Mouse (Mus musculus) ovary, adult 18-20 months (tissue): ENCODE measurements around the gene Hist1h2bc.
A peak's percentile ranks its signal among the peaks of the same experiment; 100 is the strongest.
"Not testable (repeated sequence)": the region's sequence is repeated elsewhere in the genome, so short reads cannot be mapped to it uniquely, and the experiment has no call there.

ENCODE experiments used
- DNase-seq: peaks from one replicate; pipeline ENCODE4 v3.0.0; 2022; ENCODE audit warnings: low spot score, mixed read lengths

Hist1h2bc gene

DNA sequence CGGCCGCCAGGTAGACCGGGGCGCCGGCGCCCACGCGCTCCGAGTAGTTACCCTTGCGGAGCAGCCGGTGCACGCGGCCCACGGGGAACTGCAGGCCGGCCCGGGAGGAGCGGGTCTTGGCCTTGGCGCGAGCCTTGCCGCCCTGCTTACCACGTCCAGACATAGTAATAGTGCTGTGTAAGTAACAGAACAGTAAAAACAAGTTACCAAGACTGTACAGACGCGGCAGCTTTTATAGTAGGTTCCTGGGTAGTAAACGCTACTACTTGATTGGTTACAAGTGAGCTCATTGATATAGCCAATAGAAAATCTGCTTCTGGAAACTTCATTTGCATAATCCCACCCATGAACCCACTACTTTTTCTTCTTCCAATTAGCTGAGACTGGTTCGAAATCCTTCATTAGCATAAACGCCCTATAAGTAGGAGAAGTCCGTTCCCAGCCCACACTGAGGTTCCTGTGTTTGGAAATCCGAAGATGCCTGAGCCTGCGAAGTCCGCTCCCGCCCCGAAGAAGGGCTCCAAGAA, at the start of gene Hist1h2bc, which contains the start of gene Hist1h2ac:
Gene Hist1h2bc, plus strand, starts transcription at position 445 of the 527 bp plus-strand sequence.
Gene Hist1h2ac, minus strand, starts transcription at position 194 of the 527 bp plus-strand sequence.
- DNase-seq: peak; percentile 82

DNA sequence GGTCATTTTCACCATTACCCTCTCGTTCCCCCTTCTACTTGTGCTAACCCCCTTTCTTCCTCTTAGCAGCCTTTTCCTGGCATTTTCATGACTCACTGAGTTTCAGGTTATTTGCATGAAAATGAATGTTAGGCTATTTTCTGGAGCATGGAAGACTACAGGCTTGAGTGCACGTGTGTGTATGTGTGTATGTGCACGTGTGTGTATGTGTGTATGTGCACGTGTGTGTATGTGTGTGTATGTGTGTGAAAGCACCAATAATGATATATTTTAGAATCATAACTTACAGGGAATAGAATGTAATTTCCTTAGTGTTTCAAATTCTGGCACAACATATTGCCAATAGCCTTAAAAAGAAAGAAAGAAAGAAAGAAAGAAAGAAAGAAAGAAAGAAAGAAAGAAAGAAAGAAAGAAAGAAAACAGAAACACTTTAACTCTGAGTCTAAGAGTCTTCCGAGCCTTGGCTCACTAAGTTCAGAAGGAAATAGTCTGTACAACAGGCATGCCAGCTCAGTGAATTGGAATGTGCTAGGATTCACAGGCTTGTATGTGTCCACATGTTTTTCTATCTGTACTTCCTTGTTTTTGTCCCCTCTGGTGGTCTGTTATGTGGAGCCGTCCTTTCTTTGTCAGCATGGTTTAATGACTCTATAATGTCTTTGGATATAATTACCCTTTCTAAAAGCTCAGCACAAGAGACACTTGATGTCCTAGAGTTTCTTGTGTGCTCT, 24.2 kb upstream of the Hist1h2bc start:
- DNase-seq: no peak

DNA sequence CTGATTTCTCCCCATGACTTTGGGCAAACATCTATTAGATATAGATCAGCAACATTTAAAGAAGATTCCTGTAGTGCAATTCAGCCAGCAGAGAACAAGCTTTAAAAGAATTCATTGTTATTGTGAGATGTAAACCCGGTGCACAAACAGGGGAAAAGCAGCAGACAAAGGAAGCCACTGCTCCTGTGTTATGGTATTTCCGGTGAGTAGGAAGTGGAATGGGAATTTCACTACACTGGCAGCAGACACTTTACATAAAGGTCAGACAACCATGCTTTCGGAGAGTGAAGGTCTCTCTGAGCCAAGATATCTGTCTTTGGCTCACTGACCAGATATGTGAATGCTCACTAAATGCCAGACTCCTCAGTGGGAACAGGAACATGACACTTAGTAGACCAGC, 21.5 kb upstream of the Hist1h2bc start:
- no peak for DNase-seq

DNA sequence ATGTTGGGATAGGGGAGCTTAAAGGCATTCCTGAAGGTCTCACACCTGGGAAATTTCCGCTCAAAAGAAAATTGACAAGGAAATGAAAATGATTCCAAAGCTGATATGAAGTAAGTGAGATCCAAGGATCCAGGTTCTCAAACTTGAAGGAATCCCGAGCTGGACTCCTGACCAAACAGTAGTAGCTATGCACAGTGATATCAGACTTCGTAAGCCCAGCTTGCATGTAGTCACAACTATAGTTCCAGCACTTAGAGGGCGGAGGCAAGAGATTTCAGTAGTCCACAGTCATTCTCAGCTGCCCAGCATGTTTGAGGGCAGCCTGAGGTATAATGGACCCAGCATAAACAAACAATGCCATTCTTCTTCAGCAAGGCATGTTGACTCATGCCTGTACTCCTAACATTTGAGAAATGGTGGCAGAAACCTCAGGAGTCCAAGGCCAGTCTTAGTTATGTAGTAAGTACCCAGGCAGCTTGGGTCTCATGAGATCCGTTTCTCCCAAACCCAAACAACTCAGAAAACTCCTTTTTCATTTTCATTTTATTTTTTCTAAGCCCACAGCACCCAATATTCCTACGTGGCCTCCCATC, 1.9 kb upstream of the Hist1h2bc start:
- no peak for DNase-seq

DNA sequence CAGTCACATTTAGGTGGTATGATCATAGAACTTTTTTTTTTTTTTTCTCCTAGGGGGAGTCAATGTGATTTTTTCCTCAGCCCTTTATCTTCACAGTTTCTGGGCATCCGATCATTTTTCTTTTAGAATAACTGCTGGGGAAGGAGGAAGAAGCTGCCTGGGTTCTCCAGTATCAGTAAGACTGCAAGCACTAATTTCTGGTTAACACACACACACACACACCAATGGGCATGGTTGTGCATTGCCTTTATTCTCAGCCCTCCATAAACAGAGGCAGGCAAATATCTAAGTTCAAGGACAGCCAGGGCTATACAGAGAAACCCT, 1.4 kb upstream of the Hist1h2bc start:
- no peak for DNase-seq

DNA sequence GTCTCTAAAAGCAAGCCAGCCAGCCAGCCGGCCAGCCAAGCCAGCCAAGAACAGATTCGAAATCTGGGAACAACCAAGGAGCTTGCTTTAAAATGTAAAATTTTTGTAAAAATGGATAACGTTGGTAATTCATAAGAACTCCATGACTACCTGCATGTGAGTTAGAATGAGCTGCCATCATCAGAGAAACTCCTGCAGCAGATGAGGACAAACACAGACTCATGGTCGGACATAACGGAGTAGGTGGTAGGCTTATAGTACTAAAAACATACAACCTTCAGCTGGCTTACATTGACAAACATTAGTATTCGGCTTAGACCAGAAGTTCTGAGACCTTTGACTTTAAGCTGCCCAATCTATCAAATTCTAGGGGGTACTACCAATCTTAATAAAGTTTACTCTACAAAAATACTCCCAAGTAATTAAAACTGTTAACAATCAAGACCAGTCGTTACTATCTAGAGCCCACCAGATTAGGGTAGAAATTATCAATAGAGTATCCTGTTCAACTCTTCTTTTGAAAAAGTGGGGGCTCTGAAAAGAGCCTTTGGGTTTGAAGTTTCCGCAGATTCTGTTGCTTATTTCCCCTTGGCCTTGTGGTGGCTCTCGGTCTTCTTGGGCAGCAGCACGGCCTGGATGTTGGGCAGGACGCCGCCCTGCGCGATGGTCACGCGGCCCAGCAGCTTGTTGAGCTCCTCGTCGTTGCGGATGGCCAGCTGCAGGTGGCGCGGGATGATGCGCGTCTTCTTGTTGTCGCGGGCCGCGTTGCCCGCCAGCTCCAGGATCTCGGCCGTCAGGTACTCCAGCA, 848 bp upstream of the Hist1h2bc start:
- DNase-seq: not testable (repeated sequence)

DNA sequence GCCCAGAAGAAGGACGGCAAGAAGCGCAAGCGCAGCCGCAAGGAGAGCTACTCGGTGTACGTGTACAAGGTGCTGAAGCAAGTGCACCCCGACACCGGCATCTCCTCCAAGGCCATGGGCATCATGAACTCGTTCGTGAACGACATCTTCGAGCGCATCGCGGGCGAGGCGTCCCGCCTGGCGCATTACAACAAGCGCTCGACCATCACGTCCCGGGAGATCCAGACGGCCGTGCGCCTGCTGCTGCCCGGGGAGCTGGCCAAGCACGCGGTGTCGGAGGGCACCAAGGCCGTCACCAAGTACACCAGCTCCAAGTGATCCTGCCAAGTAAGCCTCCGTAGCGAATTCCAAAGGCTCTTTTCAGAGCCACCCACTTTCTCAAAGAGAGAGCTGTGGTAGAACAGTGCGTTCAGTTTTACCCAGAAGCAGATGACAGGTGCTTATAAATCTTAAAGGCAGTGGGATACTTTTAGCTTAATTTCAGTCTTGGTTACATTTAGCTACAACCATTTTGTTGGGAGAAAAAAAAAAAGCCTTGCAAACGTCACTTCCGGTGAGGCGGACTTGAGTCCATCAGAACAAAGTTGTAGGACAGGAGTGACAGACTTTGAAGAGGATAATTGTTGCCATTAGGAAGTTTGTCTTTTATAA, 421 bp downstream of the Hist1h2bc start:
- not testable (repeated sequence) for DNase-seq

DNA sequence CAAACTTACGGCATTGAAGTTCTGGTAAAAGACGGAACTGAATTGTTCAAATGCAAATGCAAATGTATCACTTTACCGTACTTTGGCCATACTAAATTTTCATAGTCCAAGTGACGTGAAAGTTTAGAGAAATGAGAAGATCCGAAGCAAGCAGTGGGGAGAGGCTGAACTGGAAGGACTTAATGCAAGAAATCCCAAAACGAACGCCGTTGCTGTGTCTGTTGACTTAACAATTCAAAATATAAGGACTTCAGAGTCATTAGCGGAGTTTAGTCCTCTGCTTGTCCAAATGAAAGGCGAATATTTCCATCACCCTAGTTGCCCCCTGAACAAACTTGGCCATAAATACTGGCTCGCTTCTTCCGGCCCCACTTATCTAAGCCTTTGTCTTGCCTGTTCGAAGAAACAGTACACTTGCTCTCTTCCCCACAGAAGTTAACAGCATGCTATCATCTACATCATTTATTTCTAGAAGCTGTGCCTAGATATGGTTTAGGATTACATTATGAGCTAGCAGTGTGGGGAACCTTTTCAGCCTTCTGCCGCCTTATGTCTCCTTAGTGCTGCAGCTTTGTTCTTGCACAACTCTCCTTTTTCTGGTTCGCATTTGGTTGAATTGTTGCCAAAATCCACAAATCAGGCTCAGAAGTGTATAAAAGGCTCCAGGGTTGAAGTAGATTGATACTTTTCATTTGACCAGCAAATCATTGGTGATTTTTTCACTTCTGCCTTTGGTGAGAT, 1.3 kb downstream of the Hist1h2bc start:
- no peak for DNase-seq

DNA sequence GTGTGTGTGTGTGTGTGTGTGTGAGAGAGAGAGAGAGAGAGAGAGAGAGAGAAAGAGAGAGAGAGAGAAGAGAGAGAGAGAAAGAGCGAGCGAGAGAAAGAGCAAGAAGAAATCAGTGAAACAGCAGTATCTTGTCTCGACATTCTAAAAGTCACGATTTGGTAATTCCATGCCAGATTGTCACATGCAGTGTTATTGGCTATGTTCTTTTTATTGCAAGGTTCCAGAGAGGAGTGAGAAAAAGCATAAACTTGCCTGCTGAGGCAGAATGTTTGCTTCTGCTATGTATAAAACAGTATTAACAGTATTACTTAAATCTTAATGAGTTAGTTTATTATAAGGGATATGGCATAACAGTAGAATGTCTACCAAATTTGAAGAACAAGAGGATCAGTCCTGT, 2.0 kb downstream of the Hist1h2bc start:
- DNase-seq: no peak

DNA sequence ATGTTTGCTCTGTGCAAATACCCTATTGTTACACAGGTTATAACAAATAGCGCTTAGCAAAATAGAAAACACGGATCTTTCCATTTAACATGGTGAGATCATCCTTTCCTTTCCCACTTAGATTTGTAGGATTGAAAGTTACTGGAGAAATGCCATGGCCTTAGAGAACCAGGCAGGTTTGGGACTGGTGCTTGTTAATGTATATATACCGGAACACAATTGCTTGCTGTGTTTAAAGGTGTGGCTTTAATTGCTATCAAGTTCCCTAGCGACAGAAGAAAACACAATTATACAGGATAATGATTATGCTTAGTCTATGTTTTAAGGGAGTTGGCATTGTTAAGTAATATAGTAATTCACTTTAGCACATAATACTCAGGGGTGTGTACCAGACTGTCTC, 3.2 kb downstream of the Hist1h2bc start:
- no peak for DNase-seq

DNA sequence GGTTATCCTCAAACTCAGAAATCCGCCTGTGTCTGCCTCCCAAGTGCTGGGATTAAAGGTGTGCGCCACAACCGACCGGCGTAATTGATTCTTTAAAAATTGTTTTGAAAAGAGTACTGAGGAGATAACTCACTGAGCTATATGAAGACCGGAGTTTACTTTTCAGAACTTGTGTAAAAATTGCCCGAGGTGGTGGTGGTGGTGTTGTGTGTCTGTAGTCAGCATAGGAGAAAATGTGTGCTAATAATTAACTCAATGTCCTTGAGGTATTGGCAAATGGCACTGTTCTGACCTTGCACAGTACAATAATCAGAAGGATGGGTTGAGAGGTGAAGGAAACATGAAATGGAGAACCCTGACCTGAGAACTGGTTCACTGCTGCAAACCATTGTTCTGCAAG, 3.9 kb downstream of the Hist1h2bc start:
- DNase-seq: no peak

DNA sequence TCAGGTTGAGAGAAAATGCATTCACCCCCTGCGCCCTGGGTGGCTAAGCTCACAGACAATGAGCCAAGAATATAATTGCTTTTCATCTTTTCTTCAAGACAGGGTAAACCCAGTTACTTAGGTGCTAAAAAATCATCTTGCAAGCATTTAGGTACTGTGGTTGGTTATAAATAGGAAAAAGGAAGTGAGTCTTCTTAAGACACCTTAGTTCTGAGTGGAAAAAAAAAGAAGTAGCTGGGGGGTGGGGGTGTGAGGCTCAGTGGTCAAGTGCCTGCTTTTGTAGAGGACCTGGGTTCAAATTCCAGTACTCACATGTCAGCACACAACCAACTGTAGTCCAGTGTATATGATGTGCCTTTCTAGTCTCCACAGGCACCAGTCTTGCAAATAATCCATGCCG, 5.0 kb downstream of the Hist1h2bc start:
- no peak for DNase-seq

DNA sequence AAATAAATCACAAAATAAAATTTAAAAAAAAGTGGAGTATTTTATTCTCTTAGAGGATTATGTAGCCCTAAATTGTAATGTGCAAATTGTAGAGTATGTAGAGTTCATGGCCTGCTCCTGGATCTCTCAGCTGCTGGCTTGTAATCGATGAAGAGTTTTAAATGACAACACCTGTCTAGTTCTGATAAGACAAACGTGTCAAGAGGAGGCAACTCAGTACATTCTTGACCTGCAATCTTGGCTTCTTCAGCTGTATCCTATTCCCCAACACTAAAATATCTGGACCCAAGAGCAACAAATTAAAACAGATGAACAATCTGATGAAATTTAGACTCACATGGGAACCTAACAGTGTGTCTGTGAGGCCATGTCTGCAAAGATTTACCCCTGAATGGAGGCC, 5.5 kb downstream of the Hist1h2bc start:
- no peak for DNase-seq

DNA sequence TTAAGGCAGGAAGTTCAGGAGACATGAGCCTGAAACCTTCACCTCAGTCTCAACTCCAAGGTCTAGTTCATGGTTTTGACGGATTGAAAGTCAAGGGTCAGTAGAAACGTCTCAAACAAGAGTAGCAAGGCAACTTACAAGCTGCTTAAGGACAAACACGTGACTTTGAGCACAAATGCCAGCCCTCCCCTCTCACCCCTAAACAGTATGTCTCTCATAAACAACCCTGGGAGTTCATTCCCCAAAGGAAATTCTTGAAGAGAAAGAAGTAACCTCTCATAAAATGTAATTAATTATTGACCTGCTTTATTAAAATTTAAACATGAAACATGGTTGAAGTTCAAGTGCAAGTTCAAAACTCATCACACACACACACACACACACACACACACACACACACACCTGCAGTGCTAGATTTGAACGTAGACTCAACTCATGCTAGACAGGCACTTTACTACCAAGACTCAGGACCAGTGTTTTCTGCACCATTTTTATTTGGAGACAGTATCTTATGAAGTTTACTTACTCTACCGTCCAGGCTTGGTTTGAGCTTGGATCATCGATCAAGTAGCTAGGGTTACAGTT, 9.9 kb downstream of the Hist1h2bc start:
- no peak for DNase-seq

DNA sequence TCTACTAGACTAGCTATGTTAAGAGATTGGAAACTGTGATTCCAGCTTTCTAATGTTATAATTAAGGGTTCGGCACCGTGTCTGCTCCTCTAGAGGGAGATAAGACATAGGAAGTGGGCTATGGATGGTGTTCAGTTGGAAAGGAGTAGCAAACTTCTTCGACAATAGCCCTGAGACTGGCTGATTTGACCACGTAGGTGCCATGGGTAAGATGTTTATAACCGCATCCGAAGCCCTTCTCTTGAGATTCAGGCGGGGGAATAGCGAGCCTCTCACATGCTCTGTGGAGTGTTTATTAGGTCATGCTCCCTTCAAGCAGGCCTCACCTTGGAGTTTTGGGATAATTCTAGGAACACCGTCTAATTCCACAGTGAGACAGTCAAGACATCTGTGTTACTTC, 11.0 kb downstream of the Hist1h2bc start:
- no peak for DNase-seq

DNA sequence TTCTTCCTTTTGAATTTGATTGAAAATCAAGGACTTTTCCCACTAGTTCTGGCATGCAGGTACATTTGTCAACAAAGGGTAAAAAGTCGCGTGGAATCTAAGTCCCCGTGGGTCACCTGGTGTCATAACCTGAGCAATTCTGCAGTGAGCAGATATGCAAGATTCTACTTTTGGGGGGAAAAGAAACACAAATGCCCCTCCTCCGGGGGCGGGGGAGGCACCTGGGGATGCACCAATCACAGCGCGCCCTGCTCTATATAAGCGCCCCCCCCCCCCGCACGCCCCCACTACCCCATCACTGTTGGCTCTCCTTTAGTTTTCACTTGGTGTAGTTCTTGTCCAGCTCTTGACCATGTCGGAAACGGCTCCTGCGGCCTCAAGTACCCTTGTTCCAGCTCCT, 11.5 kb downstream of the Hist1h2bc start, which contains the start of gene Hist1h1t:
Gene Hist1h1t, plus strand, starts transcription at position 301 of the 400 bp plus-strand sequence.
- no peak for DNase-seq

DNA sequence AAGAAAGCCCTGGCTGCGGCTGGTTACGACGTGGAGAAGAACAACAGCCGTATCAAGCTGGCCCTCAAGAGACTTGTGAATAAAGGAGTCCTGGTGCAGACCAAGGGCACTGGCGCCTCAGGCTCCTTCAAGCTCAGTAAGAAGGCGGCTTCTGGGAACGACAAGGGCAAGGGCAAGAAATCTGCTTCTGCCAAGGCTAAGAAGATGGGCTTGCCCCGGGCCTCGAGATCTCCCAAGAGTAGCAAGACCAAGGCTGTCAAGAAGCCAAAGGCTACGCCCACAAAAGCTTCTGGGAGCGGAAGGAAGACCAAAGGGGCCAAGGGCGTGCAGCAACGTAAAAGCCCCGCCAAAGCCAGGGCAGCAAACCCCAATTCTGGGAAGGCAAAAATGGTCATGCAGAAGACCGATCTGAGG, 12.1 kb downstream of the Hist1h2bc start:
- DNase-seq: peak; percentile 64

DNA sequence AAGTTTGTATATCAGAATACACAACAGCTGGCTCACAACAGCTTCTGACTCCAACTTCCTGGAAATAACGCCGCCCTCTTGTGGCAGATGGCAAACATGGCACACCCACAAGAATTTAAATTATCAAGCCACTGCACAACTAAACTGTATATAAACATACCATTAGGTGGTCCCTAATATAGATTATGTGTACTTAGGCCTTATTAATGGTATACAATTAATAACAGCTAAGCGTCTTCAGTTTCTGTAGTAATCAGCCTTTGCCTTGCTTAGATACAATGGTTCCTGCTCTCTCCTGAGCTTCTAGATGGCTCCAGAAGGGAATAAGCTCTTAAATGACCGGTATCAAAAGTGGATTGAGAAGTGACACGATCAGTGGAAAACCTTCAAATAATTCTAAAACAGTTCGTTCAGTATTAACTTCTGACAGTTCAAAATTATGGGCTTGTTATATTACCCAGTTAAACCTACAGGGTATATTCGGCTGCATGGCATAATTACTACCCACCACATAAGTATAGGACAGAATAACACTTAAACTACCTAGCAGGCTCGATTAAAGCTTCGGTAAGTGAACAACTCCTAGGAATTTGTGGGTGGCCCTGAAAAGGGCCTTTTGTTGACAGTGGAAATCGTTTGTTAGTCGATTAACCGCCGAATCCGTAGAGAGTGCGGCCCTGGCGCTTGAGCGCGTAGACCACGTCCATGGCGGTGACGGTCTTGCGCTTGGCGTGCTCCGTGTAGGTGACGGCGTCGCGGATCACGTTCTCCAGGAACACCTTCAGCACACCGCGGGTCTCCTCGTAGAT, 13.7 kb downstream of the Hist1h2bc start:
- DNase-seq: no peak

DNA sequence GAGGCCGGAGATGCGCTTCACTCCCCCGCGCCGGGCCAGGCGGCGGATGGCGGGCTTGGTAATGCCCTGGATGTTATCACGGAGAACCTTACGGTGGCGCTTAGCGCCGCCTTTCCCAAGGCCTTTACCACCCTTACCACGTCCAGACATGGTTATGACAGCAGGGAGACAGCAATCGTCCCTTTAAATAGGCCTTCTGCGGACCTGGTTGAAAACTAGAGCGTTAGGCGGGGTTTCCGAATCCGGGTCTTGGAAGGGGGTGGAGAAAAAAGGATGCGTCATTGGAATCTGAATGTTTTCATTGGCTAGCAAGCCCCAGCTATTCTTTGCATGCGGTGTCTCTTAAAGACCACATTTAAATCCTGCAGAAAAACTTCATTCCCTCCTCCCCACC, 14.3 kb downstream of the Hist1h2bc start, which contains the start of gene Hist1h4c:
Gene Hist1h4c, minus strand, starts transcription at position 155 of the 394 bp plus-strand sequence.
- DNase-seq: peak; percentile 97

DNA sequence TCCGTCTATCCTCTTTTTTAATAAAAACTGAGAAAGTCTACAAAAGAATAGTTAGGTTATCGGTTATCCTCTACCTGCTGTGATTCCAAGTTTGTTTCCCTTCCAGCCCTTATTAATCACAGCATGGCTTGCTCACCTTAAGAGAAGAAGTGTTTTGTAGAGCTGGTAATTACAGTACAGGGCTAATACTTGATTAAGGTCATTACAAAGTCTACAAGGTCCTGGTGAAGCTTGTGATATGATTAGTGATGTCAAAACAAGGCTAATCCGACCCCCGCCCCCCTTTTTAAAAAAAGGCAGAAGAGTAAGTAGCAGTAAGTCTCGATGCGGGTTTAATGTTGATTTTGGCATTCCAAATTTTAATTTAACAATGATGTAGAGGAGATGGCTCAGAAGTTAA, 15.0 kb downstream of the Hist1h2bc start:
- no peak for DNase-seq
